Mouse (Mus musculus): ENCODE data around the gene Pycard. TPM values are rescaled to one million over a fixed set of nuclear protein-coding genes. Genes with fewer than 3 reads are reported as not detected.
"Not testable (repeated sequence)": the region's sequence is repeated elsewhere in the genome, so short reads cannot be mapped to it uniquely, and the experiment has no call there.

Gene Pycard
- total and polyA plus RNA-seq, 2 experiments from 2014 or later = 10.7 to 12.7 TPM

- WGBS = 79% methylated on average over 6 of the region's 6 CpGs
- no peaks in the 10 kb centered on the region for H3K36me3 ChIP-seq (ENCODE audit: insufficient read depth, low read length)
- no peak within 1 kb of the TSS for H3K27ac ChIP-seq
- ATAC-seq (no peak), DNase-seq (ENCODE audit: low spot score) (no peak)
- H3K9ac ChIP-seq (replicated peaks; ENCODE audit: low read length) = no peak within 1 kb of the TSS
- H3K4me1 ChIP-seq (ENCODE audit: insufficient read depth, low read length) = no peaks in the 10 kb centered on the region
- H3K4me2 ChIP-seq (ENCODE audit: low read depth, low read length) = no peak within 1 kb of the TSS
- H3K27me3 ChIP-seq (ENCODE audit: insufficient read depth, low read length) = peaks cover 25% of the 10 kb centered on the region; the same call in 1 of the 2 replicates
- no peaks in the 10 kb centered on the region for H3K9me3 ChIP-seq (ENCODE audit: low read length)
- no peak within 1 kb of the TSS for H3K4me3 ChIP-seq (ENCODE audit: low read length)
- TF ChIP-seq CTCF (IDR thresholded peaks at IDR 0.05; ENCODE audit: low read depth) = no peak
These were observed 47.1 kb downstream of the Pycard start, which contains the start of gene Prss36 for GRCm38 (mm10) chr7:127946470-127947023. Prss36 (minus strand) TSS chr7:127946725.

GRCm38 (mm10) chr7:127944614-127945013 lies 49.1 kb downstream of the Pycard start:
- no peaks in the 10 kb centered on the region for H3K9me3 ChIP-seq (ENCODE audit: low read length)
- H3K36me3 ChIP-seq (ENCODE audit: insufficient read depth, low read length) = no peaks in the 10 kb centered on the region
- ATAC-seq (no peak), DNase-seq (ENCODE audit: low spot score) (no peak)
- no peaks in the 10 kb centered on the region for H3K4me1 ChIP-seq (ENCODE audit: insufficient read depth, low read length)
- H3K27me3 ChIP-seq (ENCODE audit: insufficient read depth, low read length) = peaks cover 25% of the 10 kb centered on the region; the same call in 1 of the 2 replicates
- no peak for TF ChIP-seq CTCF (IDR thresholded peaks at IDR 0.05; ENCODE audit: low read depth)
- WGBS = 11% methylated on average over 23 of the region's 23 CpGs
- no peak overlapping the region for H3K27ac ChIP-seq
- H3K4me3 ChIP-seq (ENCODE audit: low read length) = no peak overlapping the region
- H3K9ac ChIP-seq (replicated peaks; ENCODE audit: low read length) = no peak overlapping the region
- no peak overlapping the region; the same call in 1 of the 2 replicates for H3K4me2 ChIP-seq (ENCODE audit: low read depth, low read length)

GRCm38 (mm10) chr7:127942097-127942496 lies 51.6 kb downstream of the Pycard start:
- H3K4me1 ChIP-seq (ENCODE audit: insufficient read depth, low read length); DNase-seq (ENCODE audit: low spot score); H3K4me3 ChIP-seq (ENCODE audit: low read length); H3K36me3 ChIP-seq (ENCODE audit: insufficient read depth, low read length); H3K9me3 ChIP-seq (ENCODE audit: low read length); ATAC-seq; H3K9ac ChIP-seq (replicated peaks; ENCODE audit: low read length); H3K4me2 ChIP-seq (ENCODE audit: low read depth, low read length); H3K27ac ChIP-seq: not testable (repeated sequence)
- peaks cover 25% of the 10 kb centered on the region; the same call in 1 of the 2 replicates for H3K27me3 ChIP-seq (ENCODE audit: insufficient read depth, low read length)
- 53% methylated on average over 2 of the region's 2 CpGs for WGBS
- 0 out of 2 replicates have a peak, but pooled peaks have one; percentile 3 for TF ChIP-seq CTCF (IDR thresholded peaks at IDR 0.05; ENCODE audit: low read depth)

Other genes with a start within 250 kb of the Pycard start
- gene Fbxl19, start 249.3 kb downstream of the Pycard start, total RNA-seq (2014; rRNA removed) = 191 and 192 TPM in 2 replicates
- 6.8 and 7.0 TPM in 2 replicates for gene Fbxl19, start 249.3 kb downstream of the Pycard start, polyA plus RNA-seq (2015; fragmentation: Nextera tagmentation; extraction: Ambion mirVana)
- 20.0 and 35.8 TPM in 2 replicates for gene Orai3, start 224.1 kb downstream of the Pycard start, total RNA-seq (2014; rRNA removed)
- gene Orai3, start 224.1 kb downstream of the Pycard start, polyA plus RNA-seq (2015; fragmentation: Nextera tagmentation; extraction: Ambion mirVana) = 10.8 and 11.3 TPM in 2 replicates
- 17.8 and 18.2 TPM in 2 replicates for gene Setd1a, start 217.2 kb downstream of the Pycard start, total RNA-seq (2014; rRNA removed)
- gene Setd1a, start 217.2 kb downstream of the Pycard start, polyA plus RNA-seq (2015; fragmentation: Nextera tagmentation; extraction: Ambion mirVana) = 10.5 and 16.0 TPM in 2 replicates
- gene Gm49388, start 208.3 kb downstream of the Pycard start, total RNA-seq (2014; rRNA removed) = 0.05 and 2.9 TPM in 2 replicates
- gene Gm49388, start 208.3 kb downstream of the Pycard start, polyA plus RNA-seq (2015; fragmentation: Nextera tagmentation; extraction: Ambion mirVana) = not detected in 2 replicates
- gene Hsd3b7, start 193.3 kb downstream of the Pycard start, total RNA-seq (2014; rRNA removed) = 11.0 and 12.1 TPM in 2 replicates
- 10.3 and 11.3 TPM in 2 replicates for gene Hsd3b7, start 193.3 kb downstream of the Pycard start, polyA plus RNA-seq (2015; fragmentation: Nextera tagmentation; extraction: Ambion mirVana)
- 4.0 and 9.6 TPM in 2 replicates for gene Stx4a, start 169.6 kb downstream of the Pycard start, total RNA-seq (2014; rRNA removed)
- 28.4 and 31.8 TPM in 2 replicates for gene Stx4a, start 169.6 kb downstream of the Pycard start, polyA plus RNA-seq (2015; fragmentation: Nextera tagmentation; extraction: Ambion mirVana)
- gene Stx1b, start 169.3 kb downstream of the Pycard start, total RNA-seq (2014; rRNA removed) = 69.7 and 72.7 TPM in 2 replicates
- 66.6 and 76.3 TPM in 2 replicates for gene Stx1b, start 169.3 kb downstream of the Pycard start, polyA plus RNA-seq (2015; fragmentation: Nextera tagmentation; extraction: Ambion mirVana)
- gene Zfp646, start 117.6 kb downstream of the Pycard start, total RNA-seq (2014; rRNA removed) = 34.6 and 35.0 TPM in 2 replicates
- gene Zfp646, start 117.6 kb downstream of the Pycard start, polyA plus RNA-seq (2015; fragmentation: Nextera tagmentation; extraction: Ambion mirVana) = 3.4 and 4.4 TPM in 2 replicates
- 25.8 and 26.2 TPM in 2 replicates for gene Zfp668, start 117.0 kb downstream of the Pycard start, total RNA-seq (2014; rRNA removed)
- gene Zfp668, start 117.0 kb downstream of the Pycard start, polyA plus RNA-seq (2015; fragmentation: Nextera tagmentation; extraction: Ambion mirVana) = 21.8 and 22.4 TPM in 2 replicates
- gene Prss53, start 102.9 kb downstream of the Pycard start, total RNA-seq (2014; rRNA removed) = 0.72 and 1.8 TPM in 2 replicates
- gene Prss53, start 102.9 kb downstream of the Pycard start, polyA plus RNA-seq (2015; fragmentation: Nextera tagmentation; extraction: Ambion mirVana) = 1.0 and 1.3 TPM in 2 replicates
- not detected in 2 replicates for gene Gm21974, start 98.4 kb downstream of the Pycard start, total RNA-seq (2014; rRNA removed)
- not detected in 2 replicates for gene Gm21974, start 98.4 kb downstream of the Pycard start, polyA plus RNA-seq (2015; fragmentation: Nextera tagmentation; extraction: Ambion mirVana)
- 37.2 and 43.0 TPM in 2 replicates for gene Vkorc1, start 98.2 kb downstream of the Pycard start, total RNA-seq (2014; rRNA removed)
- 72.6 and 79.8 TPM in 2 replicates for gene Vkorc1, start 98.2 kb downstream of the Pycard start, polyA plus RNA-seq (2015; fragmentation: Nextera tagmentation; extraction: Ambion mirVana)
- 44.3 and 55.0 TPM in 2 replicates for gene Bckdk, start 89.8 kb downstream of the Pycard start, total RNA-seq (2014; rRNA removed)
- 61.5 and 63.5 TPM in 2 replicates for gene Bckdk, start 89.8 kb downstream of the Pycard start, polyA plus RNA-seq (2015; fragmentation: Nextera tagmentation; extraction: Ambion mirVana)
- gene Kat8, start 81.4 kb downstream of the Pycard start, total RNA-seq (2014; rRNA removed) = 24.9 and 33.5 TPM in 2 replicates
- gene Kat8, start 81.4 kb downstream of the Pycard start, polyA plus RNA-seq (2015; fragmentation: Nextera tagmentation; extraction: Ambion mirVana) = 30.1 and 33.9 TPM in 2 replicates
- gene Prss8, start 63.8 kb downstream of the Pycard start, total RNA-seq (2014; rRNA removed) = 0.26 and 0.32 TPM in 2 replicates
- 0.35 and 0.44 TPM in 2 replicates for gene Prss8, start 63.8 kb downstream of the Pycard start, polyA plus RNA-seq (2015; fragmentation: Nextera tagmentation; extraction: Ambion mirVana)
- 17.0 and 19.9 TPM in 2 replicates for gene Prss36, start 47.1 kb downstream of the Pycard start, total RNA-seq (2014; rRNA removed)
- gene Prss36, start 47.1 kb downstream of the Pycard start, polyA plus RNA-seq (2015; fragmentation: Nextera tagmentation; extraction: Ambion mirVana) = 16.5 and 17.3 TPM in 2 replicates
- gene Fus, start 26.4 kb downstream of the Pycard start, total RNA-seq (2014; rRNA removed) = 34.4 and 45.0 TPM in 2 replicates
- gene Fus, start 26.4 kb downstream of the Pycard start, polyA plus RNA-seq (2015; fragmentation: Nextera tagmentation; extraction: Ambion mirVana) = 281 and 299 TPM in 2 replicates
- 0.37 and 1.4 TPM in 2 replicates for gene Trim72, start 10.1 kb upstream of the Pycard start, total RNA-seq (2014; rRNA removed)
- not detected in 2 replicates for gene Trim72, start 10.1 kb upstream of the Pycard start, polyA plus RNA-seq (2015; fragmentation: Nextera tagmentation; extraction: Ambion mirVana)
- 2.6 and 3.2 TPM in 2 replicates for gene Itgam, start 68.8 kb upstream of the Pycard start, total RNA-seq (2014; rRNA removed)
- 1.2 and 1.3 TPM in 2 replicates for gene Itgam, start 68.8 kb upstream of the Pycard start, polyA plus RNA-seq (2015; fragmentation: Nextera tagmentation; extraction: Ambion mirVana)
- gene Gm49368, start 68.8 kb upstream of the Pycard start, total RNA-seq (2014; rRNA removed) = not detected in 2 replicates
- not detected in 2 replicates for gene Gm49368, start 68.8 kb upstream of the Pycard start, polyA plus RNA-seq (2015; fragmentation: Nextera tagmentation; extraction: Ambion mirVana)
- gene Itgax, start 135.7 kb upstream of the Pycard start, total RNA-seq (2014; rRNA removed) = 0.58 and 0.68 TPM in 2 replicates
- gene Itgax, start 135.7 kb upstream of the Pycard start, polyA plus RNA-seq (2015; fragmentation: Nextera tagmentation; extraction: Ambion mirVana) = not detected in 2 replicates
- gene Itgad, start 160.5 kb upstream of the Pycard start, total RNA-seq (2014; rRNA removed) = 0.25 TPM in 1 of 2 replicates, not detected in the other
- not detected in 2 replicates for gene Itgad, start 160.5 kb upstream of the Pycard start, polyA plus RNA-seq (2015; fragmentation: Nextera tagmentation; extraction: Ambion mirVana)
- not detected in 2 replicates for gene Cox6a2, start 212.5 kb upstream of the Pycard start, total RNA-seq (2014; rRNA removed)
- gene Cox6a2, start 212.5 kb upstream of the Pycard start, polyA plus RNA-seq (2015; fragmentation: Nextera tagmentation; extraction: Ambion mirVana) = 0.83 and 0.93 TPM in 2 replicates
- 21.1 and 27.6 TPM in 2 replicates for gene Armc5, start 243.5 kb upstream of the Pycard start, total RNA-seq (2014; rRNA removed)
- 15.2 and 16.4 TPM in 2 replicates for gene Armc5, start 243.5 kb upstream of the Pycard start, polyA plus RNA-seq (2015; fragmentation: Nextera tagmentation; extraction: Ambion mirVana)
- 5.6 and 7.5 TPM in 2 replicates for gene 9130023H24Rik, start 244.2 kb upstream of the Pycard start, total RNA-seq (2014; rRNA removed)
- 4.3 and 5.1 TPM in 2 replicates for gene 9130023H24Rik, start 244.2 kb upstream of the Pycard start, polyA plus RNA-seq (2015; fragmentation: Nextera tagmentation; extraction: Ambion mirVana)